Mouse (Mus musculus): ENCODE data around the gene Slc24a3.

DNA sequence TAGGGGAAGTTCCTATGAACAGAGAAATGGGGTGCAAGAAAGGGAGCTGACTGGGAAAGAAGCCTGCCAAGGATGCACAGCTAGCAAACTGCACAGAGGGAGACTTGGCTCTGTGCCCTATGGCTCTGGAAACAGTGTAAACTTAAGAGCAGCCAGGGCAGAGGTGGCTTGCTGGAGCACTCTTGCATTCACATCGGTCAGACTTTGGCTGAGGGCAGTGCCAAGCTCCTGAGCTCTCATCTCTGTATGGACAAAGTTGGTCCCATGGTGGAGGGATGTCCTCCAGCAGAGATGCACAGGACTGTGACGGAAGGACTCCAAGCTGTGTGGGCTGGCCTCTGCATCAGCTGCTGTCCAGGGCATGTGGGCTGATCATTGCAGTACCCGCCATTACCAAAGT, 516.0 kb downstream of the Slc24a3 start:
- TF ChIP-seq CTCF (IDR thresholded peaks at IDR 0.05; ENCODE audit: low read depth): no peak
- TF ChIP-seq EP300 (IDR thresholded peaks at IDR 0.05; ENCODE audit: low read depth): no peak

Measured in liver, embryonic 14.5 days (tissue).